Mouse (Mus musculus): ENCODE measurements around the gene Il17c.

GRCm38 (mm10) chr8:122437708-122438331, 16.0 kb downstream of the Il17c start:
- no peak for TF ChIP-seq CTCF (IDR thresholded peaks at IDR 0.05; ENCODE audit: extremely low read depth, insufficient read depth, low read length)
- no peak for TF ChIP-seq POLR2A (IDR thresholded peaks at IDR 0.05; ENCODE audit: extremely low read depth, insufficient read depth, low read length)

Data from cortical plate, adult 2 months (tissue).